Mouse (Mus musculus): ENCODE results near the gene St3gal6. TPM values are rescaled to one million over a fixed set of nuclear protein-coding genes. Genes with fewer than 3 reads are reported as not detected.
A peak's percentile ranks its signal among the peaks of the same experiment; 100 is the strongest.

St3gal6 gene
- total and polyA plus RNA-seq, 3 experiments = 4.0 to 8.9 TPM; not detected in 1

- Histone ChIP-seq H3K79me2 (ENCODE audit: control insufficient read depth, insufficient read depth, low read length, poor library complexity) (no peaks in the 10 kb centered on the region), H3K36me3 (ENCODE audit: control insufficient read depth in 1 of 2, insufficient read depth in 2 of 2, low read length in 2 of 2) (no peaks in the 10 kb centered on the region), H3K27ac (ENCODE audit: control insufficient read depth, low read depth, low read length) (no peak overlapping the region), H3K9me3 (replicated peaks; ENCODE audit: insufficient read depth, low read length) (no peaks in the 10 kb centered on the region), H3K9ac (ENCODE audit: control insufficient read depth, low read depth, low read length, poor library complexity, severe bottlenecking) (no peak overlapping the region), H3K4me1 (ENCODE audit: control insufficient read depth in 1 of 2, insufficient read depth in 2 of 2, low read length in 2 of 2) (no peaks in the 10 kb centered on the region), H3K27me3 (ENCODE audit: control insufficient read depth in 1 of 2, insufficient read depth in 2 of 2, low read length in 2 of 2) (no peaks in the 10 kb centered on the region), H3K4me3 (ENCODE audit: control insufficient read depth in 1 of 2, insufficient read depth in 1 of 2, low read depth in 2 of 2, low read length in 2 of 2) (no peak overlapping the region)
- DNase-seq (ENCODE audit: low read depth, low spot score) = no peak
- TF ChIP-seq ZKSCAN1 (IDR thresholded peaks at IDR 0.05; ENCODE audit: low read depth, low read length) (no peak), MYB (IDR thresholded peaks at IDR 0.05; ENCODE audit: low read depth, low read length) (no peak), TAL1 (IDR thresholded peaks at IDR 0.05; ENCODE audit: low read length) (peak; percentile 10; the same call in 1 of the 2 replicates), EP300 (IDR thresholded peaks at IDR 0.05; ENCODE audit: low read depth in 1 of 2, low read length in 2 of 2) (peak in 1 of 2 experiments; percentile 17; a peak in 1 of 4 replicates)
These were observed 42.7 kb downstream of the St3gal6 start for GRCm38 (mm10) chr16:58481219-58481905.

- no peak for TF ChIP-seq BHLHE40 (IDR thresholded peaks at IDR 0.05; ENCODE audit: borderline replicate concordance, low read depth, low read length)
- TF ChIP-seq TBP (IDR thresholded peaks at IDR 0.05; ENCODE audit: low read depth, low read length) = no peak
- no peak for TF ChIP-seq POLR2A (IDR thresholded peaks at IDR 0.05; ENCODE audit: control insufficient read depth in 1 of 2, insufficient read depth in 1 of 2, low read depth in 1 of 2, low read length in 2 of 2, poor library complexity in 1 of 2)
- no peak for TF ChIP-seq POLR2AphosphoS2 (IDR thresholded peaks at IDR 0.05; ENCODE audit: low read length)
- no peak for TF ChIP-seq NRF1 (IDR thresholded peaks at IDR 0.05; ENCODE audit: insufficient read depth, low read depth, low read length, poor library complexity, severe bottlenecking)
- TF ChIP-seq CHD2 (IDR thresholded peaks at IDR 0.05; ENCODE audit: low read length) = no peak
- TF ChIP-seq MYB (IDR thresholded peaks at IDR 0.05; ENCODE audit: low read depth, low read length) = no peak
- TF ChIP-seq RAD21 (IDR thresholded peaks at IDR 0.05; ENCODE audit: low read depth, low read length) = no peak
- no peak for TF ChIP-seq ZNF384 (IDR thresholded peaks at IDR 0.05; ENCODE audit: low read depth, low read length)
- no peak for TF ChIP-seq EP300 (IDR thresholded peaks at IDR 0.05; ENCODE audit: low read depth in 1 of 2, low read length in 2 of 2)
- TF ChIP-seq USF2 (IDR thresholded peaks at IDR 0.05; ENCODE audit: borderline replicate concordance in 1 of 2, insufficient read depth in 1 of 2, low read depth in 1 of 2, low read length in 2 of 2) = no peak
- TF ChIP-seq GATA1 (IDR thresholded peaks at IDR 0.05; ENCODE audit: low read depth, low read length) = no peak
- no peak for TF ChIP-seq MXI1 (IDR thresholded peaks at IDR 0.05; ENCODE audit: low read depth, low read length)
- TF ChIP-seq E2F4 (IDR thresholded peaks at IDR 0.05; ENCODE audit: borderline replicate concordance, low read depth, low read length) = no peak
- no peaks in the 10 kb centered on the region for H3K4me1 ChIP-seq (ENCODE audit: control insufficient read depth in 1 of 2, insufficient read depth in 2 of 2, low read length in 2 of 2)
These were observed 44.1 kb downstream of the St3gal6 start for GRCm38 (mm10) chr16:58479898-58480448.

More at GRCm38 (mm10) chr16:58479898-58480448, 44.1 kb downstream of the St3gal6 start:
- no peaks in the 10 kb centered on the region for H3K36me3 ChIP-seq (ENCODE audit: control insufficient read depth in 1 of 2, insufficient read depth in 2 of 2, low read length in 2 of 2)
- no peak overlapping the region for H3K9ac ChIP-seq (ENCODE audit: control insufficient read depth, low read depth, low read length, poor library complexity, severe bottlenecking)
- no peak overlapping the region for H3K4me3 ChIP-seq (ENCODE audit: control insufficient read depth in 1 of 2, insufficient read depth in 1 of 2, low read depth in 2 of 2, low read length in 2 of 2)
- H3K79me2 ChIP-seq (ENCODE audit: control insufficient read depth, insufficient read depth, low read length, poor library complexity) = no peaks in the 10 kb centered on the region
- H3K9me3 ChIP-seq (replicated peaks; ENCODE audit: insufficient read depth, low read length) = no peaks in the 10 kb centered on the region
- DNase-seq (ENCODE audit: low read depth, low spot score) = no peak
- H3K27me3 ChIP-seq (ENCODE audit: control insufficient read depth in 1 of 2, insufficient read depth in 2 of 2, low read length in 2 of 2) = no peaks in the 10 kb centered on the region
- no peak overlapping the region for H3K27ac ChIP-seq (ENCODE audit: control insufficient read depth, low read depth, low read length)

Data from MEL (cell line).